Mouse (Mus musculus) left cerebral cortex, postnatal 10 days (tissue): Measurements from ENCODE around the gene 4933415A04Rik. TPM values are rescaled to one million over a fixed set of nuclear protein-coding genes. Genes with fewer than 3 reads are reported as not detected.
A peak's percentile ranks its signal among the peaks of the same experiment; 100 is the strongest.

Experiments
- DNase-seq, 2 experiments: peaks; one replicate each; pipeline ENCODE4 v3.0.0; 2021 to 2022; ENCODE audit warnings: low spot score in 2 of 2, mixed read lengths in 1 of 2; ENCODE audit errors: extremely low spot score in 1 of 2
- intact Hi-C: fragments of 180-260 bp; cut with DNase I; formaldehyde crosslinking; loops from one replicate; pipeline ENCODE4 v1.15.1; 2025
- total RNA-seq, 2 experiments: library from RNA; stranded (reverse); gene quantifications; 2 replicates each; pipeline ENCODE4 v1.2.3; 2021

Gene 4933415A04Rik
- total RNA-seq, 2 experiments from 2014 or later, result 1.6 TPM

GRCm38 (mm10) chr11:43621769-43622168 is 34.9 kb downstream of the 4933415A04Rik start:
- intact Hi-C loops, result no loop called here
- no peak for DNase-seq

GRCm38 (mm10) chr11:43624341-43624740 is 37.5 kb downstream of the 4933415A04Rik start:
- DNase-seq, result no peak
- intact Hi-C loops, result no loop called here

DNA sequence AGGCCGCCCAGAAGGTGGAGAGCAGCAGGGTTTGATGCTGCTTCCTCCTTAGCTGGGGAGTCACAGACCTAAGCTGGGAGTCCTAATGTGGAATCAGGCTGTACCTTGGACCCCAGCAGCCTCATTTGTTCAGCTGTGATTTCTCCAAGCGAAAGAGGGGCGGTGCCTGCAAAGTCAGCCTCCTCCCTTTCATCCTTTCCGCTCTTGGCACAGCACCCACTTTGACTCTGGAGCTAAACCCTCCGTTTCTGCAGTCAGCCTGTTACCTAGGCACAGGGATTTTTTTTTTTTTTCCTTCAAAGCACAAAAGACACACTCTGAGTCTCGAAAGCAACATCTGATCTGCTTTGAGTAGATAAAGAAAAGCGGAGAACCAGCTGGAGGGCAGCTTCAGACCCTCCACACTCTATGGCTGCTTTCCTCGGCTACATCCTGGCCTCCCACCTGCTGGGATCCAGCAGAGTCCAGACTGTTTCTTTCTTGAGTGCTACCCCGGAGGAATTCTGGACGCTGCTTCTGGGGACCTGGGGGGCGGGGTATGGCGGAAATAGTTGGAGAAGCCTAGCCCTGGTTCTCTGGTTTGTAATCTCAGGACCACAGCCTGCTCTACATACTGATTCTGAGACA is 39.6 kb downstream of the 4933415A04Rik start:
- intact Hi-C loops, result loop anchor here (5.0 kb wide), 1 partner anchor 56 kb away; the partner anchor contains the start of gene Pwwp2a

GRCm38 (mm10) chr11:43626927-43627645 is 40.2 kb downstream of the 4933415A04Rik start:
- intact Hi-C loops, result loop anchor here (5.0 kb wide), 1 partner anchor 55 kb away; the partner anchor contains the start of gene Pwwp2a
- no peak for DNase-seq

More for the DNA sequence above, 39.6 kb downstream of the 4933415A04Rik start:
- peak in 1 of 2 experiments; percentile 88 for DNase-seq

DNA sequence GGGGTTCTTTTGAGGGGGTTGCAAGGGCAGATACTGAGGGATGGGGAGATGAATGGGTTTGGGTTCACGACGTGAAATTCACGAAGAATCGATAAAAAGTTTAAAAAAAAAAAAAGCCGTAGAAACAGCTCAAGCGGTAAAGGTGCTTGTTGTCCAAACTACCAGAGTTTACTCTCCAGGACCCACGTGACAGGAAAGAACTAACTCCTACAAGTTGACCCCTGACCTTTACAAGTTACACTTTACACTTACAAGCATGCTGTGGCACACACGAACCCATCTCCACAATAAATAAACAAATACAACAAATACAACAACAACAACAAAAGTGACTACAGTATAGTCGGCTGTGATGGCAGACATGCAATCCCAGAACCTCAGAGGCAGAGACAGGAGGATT is 44.8 kb downstream of the 4933415A04Rik start:
- intact Hi-C loops, result no loop called here
- no peak for DNase-seq

DNA sequence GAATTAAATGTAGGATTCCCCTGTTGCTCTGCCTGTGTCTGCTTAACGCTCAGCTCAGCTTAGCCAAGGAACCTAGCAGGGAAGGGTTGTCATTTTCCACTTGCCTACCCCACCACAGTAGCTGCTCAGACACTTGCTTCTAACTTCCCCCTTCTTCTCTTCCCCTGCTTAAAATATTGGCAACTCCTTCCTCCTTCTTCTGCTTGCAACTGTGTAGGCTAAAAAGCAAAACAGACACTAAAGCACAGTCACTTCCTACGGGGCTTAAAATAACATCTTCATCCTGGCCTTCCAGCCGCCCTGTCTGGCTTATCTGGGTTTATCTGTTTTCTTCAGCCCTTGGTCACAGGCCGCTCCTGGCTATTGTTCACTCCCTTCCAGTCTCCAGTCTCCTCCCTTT is 45.7 kb downstream of the 4933415A04Rik start:
- no peak for DNase-seq
- intact Hi-C loops, result no loop called here

DNA sequence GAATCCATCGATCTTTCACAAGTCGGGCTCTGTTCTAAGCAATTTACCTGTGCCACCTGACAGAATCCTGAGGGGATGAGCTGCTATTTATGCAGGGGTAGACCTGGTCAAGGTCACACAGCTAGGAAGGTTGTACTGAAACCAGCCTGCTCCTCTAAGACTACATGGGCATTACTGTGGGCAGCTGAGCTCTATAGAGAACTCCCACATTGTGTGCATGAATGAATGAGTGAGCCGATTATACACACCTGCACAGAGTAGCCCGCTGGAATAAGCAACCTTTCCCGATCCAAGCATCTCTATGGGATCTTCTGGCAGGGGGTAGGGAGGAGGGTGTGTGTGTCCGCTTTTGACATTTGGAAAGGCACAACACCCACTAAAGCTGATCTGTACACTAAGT is 46.3 kb downstream of the 4933415A04Rik start:
- intact Hi-C loops, result no loop called here
- no peak for DNase-seq

- intact Hi-C loops, result no loop called here
- peak; percentile 56 to 90 for DNase-seq
Measured at GRCm38 (mm10) chr11:43633658-43634401, 47.0 kb downstream of the 4933415A04Rik start.

GRCm38 (mm10) chr11:43636761-43637160 is 49.9 kb downstream of the 4933415A04Rik start:
- intact Hi-C loops, result no loop called here
- DNase-seq, result peak in 1 of 2 experiments; percentile 42

DNA sequence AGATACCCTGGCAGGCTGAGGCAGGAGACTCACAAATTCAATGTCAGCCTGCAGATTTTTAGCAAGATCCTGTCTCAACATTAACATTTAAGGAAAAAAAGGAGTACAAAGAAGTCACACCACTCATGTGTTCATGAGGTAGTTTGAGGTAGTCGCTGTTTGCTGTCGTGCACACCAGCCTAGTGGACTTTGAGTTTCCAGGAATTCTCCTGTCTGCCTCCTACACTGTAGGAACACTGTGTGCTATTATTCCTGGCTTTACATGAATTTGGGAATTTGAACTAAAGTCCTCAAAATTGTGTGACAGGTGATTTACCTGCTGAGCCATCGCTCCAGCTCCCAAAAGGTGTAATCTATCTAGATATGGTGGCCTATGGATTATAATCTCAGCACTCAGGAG is 51.6 kb downstream of the 4933415A04Rik start:
- intact Hi-C loops, result no loop called here
- DNase-seq, result no peak

Other genes with a start within 250 kb of the 4933415A04Rik start
- gene Pttg1, start 160.8 kb upstream of the 4933415A04Rik start, total RNA-seq, result 10 to 100 TPM; 19.1 to 20.0 TPM
- gene Slu7, start 153.3 kb upstream of the 4933415A04Rik start, total RNA-seq, result 10 to 100 TPM; 42.2 to 48.7 TPM
- gene C1qtnf2, start 112.8 kb upstream of the 4933415A04Rik start, total RNA-seq, result 1 to 10 TPM; 5.3 to 6.5 TPM
- 1 to 10 TPM; 4.4 to 5.2 TPM for gene Ccnjl, start 58.3 kb upstream of the 4933415A04Rik start, total RNA-seq
- not detected for gene Fabp6, start 14.5 kb downstream of the 4933415A04Rik start, total RNA-seq
- 10 to 100 TPM; 59.1 to 59.3 TPM for gene Pwwp2a, start 95.0 kb downstream of the 4933415A04Rik start, total RNA-seq
- 10 to 100 TPM; 51.5 to 53.3 TPM for gene Ttc1, start 161.0 kb downstream of the 4933415A04Rik start, total RNA-seq